Mouse (Mus musculus) kidney, adult 2 months (tissue): ENCODE measurements around the gene Gadl1.

Source experiments
- CTCF ChIP-seq: fragments of 200-500 bp; conservative IDR thresholded peaks from 2 replicates; pipeline ENCODE4 v1.5.1; 2011; ENCODE audit warnings: low read depth, mild to moderate bottlenecking, control low read depth, low read length, moderate library complexity, mixed read lengths; ENCODE audit not compliant: insufficient read depth, insufficient read length
- POLR2A ChIP-seq: fragments of 200-500 bp; IDR thresholded peaks from one replicate; pipeline ENCODE4 v1.6.1; 2011; ENCODE audit warnings: low read depth, low read length, control low read depth

GRCm38 (mm10) chr9:115893131-115893530, 16.1 kb upstream of the Gadl1 start:
- TF ChIP-seq CTCF (no peak), POLR2A (no peak)
